Mouse (Mus musculus) neutrophil, adult 5-6 weeks (primary cell): ENCODE measurements around the gene Smpd4. TPM values are rescaled to one million over a fixed set of nuclear protein-coding genes. Genes with fewer than 3 reads are reported as not detected.

ENCODE experiments used
- ATAC-seq: fragments of 151-379, 151-347 bp; 2 replicates; pipeline ENCODE4 v1.8.0; 2017; ENCODE audit warnings: mild to moderate bottlenecking, moderate TSS enrichment; ENCODE audit not compliant: insufficient number of reproducible peaks, poor library complexity, low FRiP score, severe bottlenecking; ENCODE audit errors: extremely low read depth
- total RNA-seq: library from RNA; stranded (forward); fragments of 200-1000 nt; gene quantifications from 2 replicates; pipeline ENCODE4 v1.2.3, GENCODE M21; 2017

The Smpd4 gene
- total RNA-seq, 1 experiment from 2014 or later: 11.6 TPM

DNA sequence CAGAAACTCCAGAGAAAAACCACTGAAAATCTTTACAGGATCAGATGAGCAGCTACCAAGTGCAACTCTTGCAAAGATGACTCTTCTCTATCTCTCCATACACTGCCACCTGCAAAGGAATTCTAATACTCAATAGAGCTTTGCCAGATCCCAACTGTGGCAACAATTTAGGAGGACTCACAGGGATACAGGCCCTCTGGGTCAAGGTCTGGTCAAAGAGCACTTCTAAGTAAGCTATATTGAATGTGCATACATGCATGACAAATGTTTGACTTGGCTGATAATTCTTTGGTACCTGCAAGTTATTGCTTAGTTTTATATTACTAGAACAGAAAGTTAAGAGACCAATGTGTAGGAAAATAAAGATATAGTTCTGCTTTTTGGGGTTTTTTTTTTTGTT, 46.4 kb downstream of the Smpd4 start:
- no peak for ATAC-seq

DNA sequence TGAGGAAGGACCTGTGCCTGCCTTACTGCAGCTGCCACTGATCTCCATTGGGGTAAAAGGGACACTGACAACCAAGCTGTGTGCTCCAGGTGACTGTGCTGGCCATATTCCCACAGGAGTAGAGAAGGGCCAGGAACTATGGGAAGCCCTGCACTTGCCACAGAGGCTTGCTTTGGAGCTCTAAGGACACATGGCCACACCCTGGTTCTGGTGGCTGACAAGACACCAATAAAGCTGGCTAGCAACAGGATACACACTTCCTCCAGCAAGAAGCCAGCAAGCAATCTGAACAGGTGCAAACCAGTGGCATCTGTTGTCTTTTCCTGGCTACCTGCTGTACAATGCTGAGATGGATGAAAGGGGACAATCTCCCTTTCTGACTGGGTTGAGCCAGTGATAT, 50.7 kb downstream of the Smpd4 start:
- ATAC-seq: no peak

Other genes with a start within 250 kb of the Smpd4 start
- gene Snap29, start 213.4 kb upstream of the Smpd4 start, total RNA-seq: 67.6 and 74.8 TPM in 2 replicates
- 68.1 and 93.9 TPM in 2 replicates for gene Pi4ka, start 213.0 kb upstream of the Smpd4 start, total RNA-seq
- 36.1 and 39.7 TPM in 2 replicates for gene Crkl, start 167.4 kb upstream of the Smpd4 start, total RNA-seq
- gene Aifm3, start 129.7 kb upstream of the Smpd4 start, total RNA-seq: 0.37 TPM in 1 of 2 replicates, not detected in the other
- gene Lztr1, start 110.7 kb upstream of the Smpd4 start, total RNA-seq: 33.9 and 42.1 TPM in 2 replicates
- gene Thap7, start 88.2 kb upstream of the Smpd4 start, total RNA-seq: 32.9 and 34.0 TPM in 2 replicates
- gene Lrrc74b, start 58.1 kb upstream of the Smpd4 start, total RNA-seq: not detected in 2 replicates
- gene P2rx6, start 57.5 kb upstream of the Smpd4 start, total RNA-seq: not detected in 2 replicates
- gene Slc7a4, start 36.1 kb upstream of the Smpd4 start, total RNA-seq: 0.35 TPM in 1 of 2 replicates, not detected in the other
- gene Ccdc74a, start 27.1 kb downstream of the Smpd4 start, total RNA-seq: not detected in 2 replicates
- gene Med15, start 113.5 kb downstream of the Smpd4 start, total RNA-seq: 55.6 and 63.1 TPM in 2 replicates
- gene Klhl22, start 140.3 kb downstream of the Smpd4 start, total RNA-seq: 8.6 and 10.5 TPM in 2 replicates
- not detected in 2 replicates for gene Scarf2, start 177.9 kb downstream of the Smpd4 start, total RNA-seq
- not detected in 2 replicates for gene B830017H08Rik, start 213.8 kb downstream of the Smpd4 start, total RNA-seq
- 8.8 and 12.9 TPM in 2 replicates for gene Car15, start 219.0 kb downstream of the Smpd4 start, total RNA-seq